Mouse (Mus musculus): ENCODE results near the gene Dclk1.

DNA sequence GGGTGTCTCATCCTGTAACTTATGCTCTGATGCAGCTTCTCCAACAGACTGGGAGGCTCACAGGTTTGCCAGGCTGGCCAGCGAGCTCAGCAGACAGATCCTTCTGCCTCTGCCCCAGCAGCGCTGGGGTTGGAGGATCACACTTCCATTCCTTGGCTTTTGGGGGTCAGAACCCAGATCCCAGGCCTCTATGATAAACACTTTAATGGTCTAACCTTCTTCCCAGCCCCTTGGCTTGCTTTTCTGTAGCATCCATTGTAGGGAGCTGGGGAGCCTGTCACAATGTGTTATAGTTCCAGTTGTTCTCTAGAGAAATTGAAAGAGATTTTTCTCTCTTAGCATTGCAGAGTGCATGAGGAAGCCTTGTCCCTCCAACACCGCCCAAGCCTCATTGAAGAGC lies 328.9 kb downstream of the Dclk1 start:
- TF ChIP-seq CTCF (IDR thresholded peaks at IDR 0.05; ENCODE audit: control insufficient read depth, insufficient read depth, insufficient replicate concordance, low read depth, low read length), result no peak
- TF ChIP-seq POLR2A (IDR thresholded peaks at IDR 0.05; ENCODE audit: control insufficient read depth, low read depth, low read length), result no peak
